Mouse (Mus musculus): Measurements from ENCODE around the gene Dock10. TPM values are rescaled to one million over a fixed set of nuclear protein-coding genes. Genes with fewer than 3 reads are reported as not detected.

Dock10 gene
- polyA plus RNA-seq, 1 experiment from 2014 or later, result 2.9 TPM

- Histone ChIP-seq H3K36me3 (ENCODE audit: control insufficient read depth, insufficient read depth, low read length) (no peaks in the 10 kb centered on the region), H3K4me3 (ENCODE audit: low read depth, low read length) (no peak overlapping the region), H3K9me3 (ENCODE audit: control insufficient read depth, low read length) (no peaks in the 10 kb centered on the region), H3K9ac (ENCODE audit: low read length) (no peak overlapping the region), H3K27ac (ENCODE audit: low read depth, low read length) (no peak overlapping the region), H3K4me2 (no peak overlapping the region), H3K4me1 (ENCODE audit: control insufficient read depth, insufficient read depth, low read length) (no peaks in the 10 kb centered on the region), H3K27me3 (ENCODE audit: control insufficient read depth, insufficient read depth, low read length) (no peaks in the 10 kb centered on the region)
- 85% methylated on average over 5 of the region's 5 CpGs for WGBS
- DNase-seq (ENCODE audit: low spot score, missing footprints) (no peak), ATAC-seq (ENCODE audit: low FRiP score) (no peak)
These were observed 20.4 kb downstream of the Dock10 start for GRCm38 (mm10) chr1:80737812-80738391.

GRCm38 (mm10) chr1:80730582-80730981 is 27.7 kb downstream of the Dock10 start:
- Histone ChIP-seq H3K4me2 (no peak overlapping the region), H3K4me3 (ENCODE audit: low read depth, low read length) (no peak overlapping the region), H3K36me3 (ENCODE audit: control insufficient read depth, insufficient read depth, low read length) (no peaks in the 10 kb centered on the region), H3K27me3 (ENCODE audit: control insufficient read depth, insufficient read depth, low read length) (no peaks in the 10 kb centered on the region), H3K9me3 (ENCODE audit: control insufficient read depth, low read length) (no peaks in the 10 kb centered on the region), H3K27ac (ENCODE audit: low read depth, low read length) (no peak overlapping the region), H3K9ac (ENCODE audit: low read length) (no peak overlapping the region), H3K4me1 (ENCODE audit: control insufficient read depth, insufficient read depth, low read length) (no peaks in the 10 kb centered on the region)
- 84% methylated on average over 5 of the region's 5 CpGs for WGBS
- no peak for ATAC-seq (ENCODE audit: low FRiP score)
- no peak for DNase-seq (ENCODE audit: low spot score, missing footprints)

- no peak for DNase-seq (ENCODE audit: low spot score, missing footprints)
- Histone ChIP-seq H3K4me1 (ENCODE audit: control insufficient read depth, insufficient read depth, low read length) (no peaks in the 10 kb centered on the region), H3K9ac (ENCODE audit: low read length) (no peak overlapping the region), H3K4me2 (no peak overlapping the region), H3K27ac (ENCODE audit: low read depth, low read length) (no peak overlapping the region), H3K4me3 (ENCODE audit: low read depth, low read length) (no peak overlapping the region), H3K36me3 (ENCODE audit: control insufficient read depth, insufficient read depth, low read length) (no peaks in the 10 kb centered on the region), H3K9me3 (ENCODE audit: control insufficient read depth, low read length) (no peaks in the 10 kb centered on the region), H3K27me3 (ENCODE audit: control insufficient read depth, insufficient read depth, low read length) (no peaks in the 10 kb centered on the region)
- ATAC-seq (ENCODE audit: low FRiP score), result no peak
- WGBS, result 90% methylated on average over 4 of the region's 4 CpGs
These were observed 28.2 kb downstream of the Dock10 start for GRCm38 (mm10) chr1:80730174-80730573.

- 55% methylated on average over 1 of the region's 1 CpGs for WGBS
These were observed 30.1 kb downstream of the Dock10 start for GRCm38 (mm10) chr1:80728183-80728582.

GRCm38 (mm10) chr1:80727403-80727802 is 30.9 kb downstream of the Dock10 start:
- H3K4me2 ChIP-seq, result no peak overlapping the region
- H3K9me3 ChIP-seq (ENCODE audit: control insufficient read depth, low read length), result no peaks in the 10 kb centered on the region
- H3K27ac ChIP-seq (ENCODE audit: low read depth, low read length), result no peak overlapping the region
- ATAC-seq (ENCODE audit: low FRiP score) (no peak), DNase-seq (ENCODE audit: low spot score, missing footprints) (no peak)
- no peaks in the 10 kb centered on the region for H3K4me1 ChIP-seq (ENCODE audit: control insufficient read depth, insufficient read depth, low read length)
- H3K9ac ChIP-seq (ENCODE audit: low read length), result no peak overlapping the region
- H3K36me3 ChIP-seq (ENCODE audit: control insufficient read depth, insufficient read depth, low read length), result no peaks in the 10 kb centered on the region
- H3K27me3 ChIP-seq (ENCODE audit: control insufficient read depth, insufficient read depth, low read length), result no peaks in the 10 kb centered on the region
- H3K4me3 ChIP-seq (ENCODE audit: low read depth, low read length), result no peak overlapping the region
- WGBS, result 89% methylated on average over 4 of the region's 4 CpGs

More at GRCm38 (mm10) chr1:80728183-80728582, 30.1 kb downstream of the Dock10 start:
- Histone ChIP-seq H3K27me3 (ENCODE audit: control insufficient read depth, insufficient read depth, low read length) (no peaks in the 10 kb centered on the region), H3K4me3 (ENCODE audit: low read depth, low read length) (no peak overlapping the region), H3K4me1 (ENCODE audit: control insufficient read depth, insufficient read depth, low read length) (no peaks in the 10 kb centered on the region), H3K27ac (ENCODE audit: low read depth, low read length) (no peak overlapping the region), H3K36me3 (ENCODE audit: control insufficient read depth, insufficient read depth, low read length) (no peaks in the 10 kb centered on the region), H3K9me3 (ENCODE audit: control insufficient read depth, low read length) (no peaks in the 10 kb centered on the region), H3K4me2 (no peak overlapping the region), H3K9ac (ENCODE audit: low read length) (no peak overlapping the region)
- DNase-seq (ENCODE audit: low spot score, missing footprints) (no peak), ATAC-seq (ENCODE audit: low FRiP score) (no peak)

GRCm38 (mm10) chr1:80722647-80723046 is 35.7 kb downstream of the Dock10 start:
- no peak overlapping the region for H3K27ac ChIP-seq (ENCODE audit: low read depth, low read length)
- ATAC-seq (ENCODE audit: low FRiP score) (no peak), DNase-seq (ENCODE audit: low spot score, missing footprints) (no peak)
- H3K4me2 ChIP-seq, result no peak overlapping the region
- no peak overlapping the region for H3K4me3 ChIP-seq (ENCODE audit: low read depth, low read length)
- no peaks in the 10 kb centered on the region for H3K36me3 ChIP-seq (ENCODE audit: control insufficient read depth, insufficient read depth, low read length)
- no peaks in the 10 kb centered on the region for H3K4me1 ChIP-seq (ENCODE audit: control insufficient read depth, insufficient read depth, low read length)
- no peaks in the 10 kb centered on the region for H3K9me3 ChIP-seq (ENCODE audit: control insufficient read depth, low read length)
- 48% methylated on average over 4 of the region's 4 CpGs for WGBS
- no peaks in the 10 kb centered on the region for H3K27me3 ChIP-seq (ENCODE audit: control insufficient read depth, insufficient read depth, low read length)
- no peak overlapping the region for H3K9ac ChIP-seq (ENCODE audit: low read length)

GRCm38 (mm10) chr1:80722001-80722400 is 36.3 kb downstream of the Dock10 start:
- Histone ChIP-seq H3K4me1 (ENCODE audit: control insufficient read depth, insufficient read depth, low read length) (no peaks in the 10 kb centered on the region), H3K9me3 (ENCODE audit: control insufficient read depth, low read length) (no peaks in the 10 kb centered on the region), H3K4me3 (ENCODE audit: low read depth, low read length) (no peak overlapping the region), H3K9ac (ENCODE audit: low read length) (no peak overlapping the region), H3K27ac (ENCODE audit: low read depth, low read length) (no peak overlapping the region), H3K36me3 (ENCODE audit: control insufficient read depth, insufficient read depth, low read length) (no peaks in the 10 kb centered on the region), H3K4me2 (no peak overlapping the region), H3K27me3 (ENCODE audit: control insufficient read depth, insufficient read depth, low read length) (no peaks in the 10 kb centered on the region)
- 86% methylated on average over 1 of the region's 1 CpGs for WGBS
- DNase-seq (ENCODE audit: low spot score, missing footprints), result no peak
- no peak for ATAC-seq (ENCODE audit: low FRiP score)

- WGBS, result 86% methylated on average over 2 of the region's 2 CpGs
- DNase-seq (ENCODE audit: low spot score, missing footprints) (no peak), ATAC-seq (ENCODE audit: low FRiP score) (no peak)
- H3K4me2 ChIP-seq, result no peak overlapping the region
- H3K27me3 ChIP-seq (ENCODE audit: control insufficient read depth, insufficient read depth, low read length), result no peaks in the 10 kb centered on the region
- H3K36me3 ChIP-seq (ENCODE audit: control insufficient read depth, insufficient read depth, low read length), result no peaks in the 10 kb centered on the region
- H3K4me3 ChIP-seq (ENCODE audit: low read depth, low read length), result no peak overlapping the region
- H3K9me3 ChIP-seq (ENCODE audit: control insufficient read depth, low read length), result no peaks in the 10 kb centered on the region
- no peaks in the 10 kb centered on the region for H3K4me1 ChIP-seq (ENCODE audit: control insufficient read depth, insufficient read depth, low read length)
- H3K9ac ChIP-seq (ENCODE audit: low read length), result no peak overlapping the region
- H3K27ac ChIP-seq (ENCODE audit: low read depth, low read length), result no peak overlapping the region
These were observed 37.1 kb downstream of the Dock10 start for GRCm38 (mm10) chr1:80721181-80721580.

- Histone ChIP-seq H3K4me1 (ENCODE audit: control insufficient read depth, insufficient read depth, low read length) (no peaks in the 10 kb centered on the region), H3K36me3 (ENCODE audit: control insufficient read depth, insufficient read depth, low read length) (no peaks in the 10 kb centered on the region), H3K9ac (ENCODE audit: low read length) (no peak overlapping the region), H3K9me3 (ENCODE audit: control insufficient read depth, low read length) (no peaks in the 10 kb centered on the region), H3K4me3 (ENCODE audit: low read depth, low read length) (no peak overlapping the region), H3K4me2 (no peak overlapping the region), H3K27me3 (ENCODE audit: control insufficient read depth, insufficient read depth, low read length) (no peaks in the 10 kb centered on the region), H3K27ac (ENCODE audit: low read depth, low read length) (no peak overlapping the region)
- ATAC-seq (ENCODE audit: low FRiP score) (no peak), DNase-seq (ENCODE audit: low spot score, missing footprints) (no peak)
These were observed 38.2 kb downstream of the Dock10 start for GRCm38 (mm10) chr1:80720146-80720545.
